Mouse (Mus musculus) heart, postnatal 0 days (tissue): ENCODE measurements around the gene Glrx2. TPM values are rescaled to one million over a fixed set of nuclear protein-coding genes. Genes with fewer than 3 reads are reported as not detected.
A peak's percentile ranks its signal among the peaks of the same experiment; 100 is the strongest.

Experiments used
- ATAC-seq: fragments of 200-750 bp; cut with Nextera tagmentation; 2 replicates; pipeline ENCODE4 v1.8.0; 2017; ENCODE audit warnings: low read depth, moderate number of reproducible peaks, moderate library complexity; ENCODE audit not compliant: insufficient read depth
- DNase-seq: peaks from one replicate; pipeline ENCODE4 v3.0.0-alpha.2; 2016; ENCODE audit warnings: low spot score
- H3K27ac ChIP-seq: fragments of 300-500 bp; sonication (generic); 2 replicates; pipeline ENCODE4 v1.5.1; 2014; ENCODE audit warnings: low read depth, mild to moderate bottlenecking
- H3K27me3 ChIP-seq: fragments of 300-500 bp; sonication (generic); 2 replicates; pipeline ENCODE4 v1.6.1; 2014; ENCODE audit warnings: low read length, mixed read lengths; ENCODE audit not compliant: control insufficient read depth, insufficient read depth
- H3K36me3 ChIP-seq: fragments of 300-500 bp; sonication (generic); replicated peaks from 2 replicates; pipeline ENCODE4 v1.6.1; 2014; ENCODE audit warnings: low read length, mixed read lengths; ENCODE audit not compliant: control insufficient read depth, insufficient read depth
- H3K4me1 ChIP-seq: fragments of 300-500 bp; sonication (generic); 2 replicates; pipeline ENCODE4 v1.6.1; 2014; ENCODE audit warnings: antibody characterized with exemption; ENCODE audit not compliant: control insufficient read depth, insufficient read depth
- H3K4me2 ChIP-seq: fragments of 300-500 bp; sonication (generic); 2 replicates; pipeline ENCODE4 v1.6.1; 2014; ENCODE audit warnings: low read depth, mild to moderate bottlenecking, low read length, moderate library complexity
- H3K4me3 ChIP-seq: fragments of 300-500 bp; sonication (generic); 2 replicates; pipeline ENCODE4 v1.5.1; 2014; ENCODE audit warnings: low read depth, low read length
- H3K9ac ChIP-seq: fragments of 300-500 bp; sonication (generic); replicated peaks from 2 replicates; pipeline ENCODE4 v1.6.1; 2014; ENCODE audit warnings: low read depth, low read length, mixed read lengths
- H3K9me3 ChIP-seq: fragments of 300-500 bp; sonication (generic); replicated peaks from 2 replicates; pipeline ENCODE4 v1.6.1; 2016; ENCODE audit warnings: low read length; ENCODE audit not compliant: control insufficient read depth
- CTCF ChIP-seq: IDR thresholded peaks from 2 replicates; pipeline ENCODE4 v1.5.1; 2016; ENCODE audit warnings: antibody characterized with exemption, control low read depth, low read depth
- EP300 ChIP-seq: IDR thresholded peaks from 2 replicates; pipeline ENCODE4 v1.6.1; 2016; ENCODE audit warnings: antibody characterized with exemption, low read depth
- WGBS: fragments of 180-500 bp; shearing (Covaris S2); extraction: QIAGEN DNeasy Blood & Tissue Kit; methylation state at CpG from one replicate; pipeline ENCODE4 v1.1.7; 2014; 5-methylcytosine and 5-hydroxymethylcytosine counted together
- polyA plus RNA-seq: library from polyadenylated mRNA; unstranded; fragments of >200 nt; fragmentation: Nextera tagmentation; extraction: Ambion mirVana; gene quantifications from 2 replicates; pipeline ENCODE4 v1.2.1, GENCODE M21; 2015
- total RNA-seq: library from RNA; depleted of rRNA; stranded (reverse); fragments of >200 nt; gene quantifications from 2 replicates; pipeline ENCODE4 v1.2.3, GENCODE M21; 2014; ENCODE audit warnings: low replicate concordance

Gene Glrx2
- total and polyA plus RNA-seq, 2 experiments from 2014 or later = 9.8 to 123 TPM

GRCm38 (mm10) chr1:143745871-143746270 lies 29.7 kb downstream of the Glrx2 start:
- WGBS = 86% methylated on average over 10 of the region's 10 CpGs
- H3K9ac ChIP-seq = no peak overlapping the region
- no peaks in the 10 kb centered on the region for H3K9me3 ChIP-seq
- H3K27ac ChIP-seq = no peak overlapping the region
- no peak for ATAC-seq
- no peak for DNase-seq
- no peak overlapping the region for H3K4me2 ChIP-seq
- TF ChIP-seq EP300 = no peak
- no peak for TF ChIP-seq CTCF
- H3K36me3 ChIP-seq = peaks cover 57% of the 10 kb centered on the region
- H3K4me1 ChIP-seq = no peaks in the 10 kb centered on the region
- no peak overlapping the region for H3K4me3 ChIP-seq
- no peaks in the 10 kb centered on the region for H3K27me3 ChIP-seq

GRCm38 (mm10) chr1:143762159-143762558 lies 46.0 kb downstream of the Glrx2 start:
- Histone ChIP-seq H3K4me3 (no peak overlapping the region), H3K27me3 (no peaks in the 10 kb centered on the region), H3K4me2 (no peak overlapping the region), H3K4me1 (no peaks in the 10 kb centered on the region), H3K9ac (no peak overlapping the region), H3K36me3 (peaks cover 67% of the 10 kb centered on the region), H3K9me3 (no peaks in the 10 kb centered on the region), H3K27ac (no peak overlapping the region)
- WGBS = 95% methylated on average over 8 of the region's 8 CpGs
- DNase-seq (no peak), ATAC-seq (no peak)
- TF ChIP-seq CTCF = no peak

GRCm38 (mm10) chr1:143764443-143764842 lies 48.3 kb downstream of the Glrx2 start:
- Histone ChIP-seq H3K4me3 (no peak overlapping the region), H3K4me1 (no peaks in the 10 kb centered on the region), H3K9ac (no peak overlapping the region), H3K36me3 (peaks cover 48% of the 10 kb centered on the region), H3K9me3 (no peaks in the 10 kb centered on the region), H3K4me2 (no peak overlapping the region), H3K27me3 (no peaks in the 10 kb centered on the region), H3K27ac (no peak overlapping the region)
- no peak for ATAC-seq
- DNase-seq = no peak
- WGBS = 57% methylated on average over 1 of the region's 1 CpGs
- no peak for TF ChIP-seq EP300
- TF ChIP-seq CTCF = peak; percentile 23; the same call in 1 of the 2 replicates

- H3K36me3 ChIP-seq = peaks cover 46% of the 10 kb centered on the region
- 67% methylated on average over 4 of the region's 4 CpGs for WGBS
- no peaks in the 10 kb centered on the region for H3K9me3 ChIP-seq
- TF ChIP-seq CTCF = no peak
- no peak for TF ChIP-seq EP300
- H3K4me3 ChIP-seq = no peak overlapping the region
- ATAC-seq (no peak), DNase-seq (no peak)
- no peak overlapping the region for H3K27ac ChIP-seq
- H3K9ac ChIP-seq = no peak overlapping the region
- no peak overlapping the region for H3K4me2 ChIP-seq
- H3K4me1 ChIP-seq = no peaks in the 10 kb centered on the region
- no peaks in the 10 kb centered on the region for H3K27me3 ChIP-seq
These were observed 49.7 kb downstream of the Glrx2 start for GRCm38 (mm10) chr1:143765801-143766200.

GRCm38 (mm10) chr1:143766238-143766637 lies 50.1 kb downstream of the Glrx2 start:
- H3K36me3 ChIP-seq = peaks cover 42% of the 10 kb centered on the region
- WGBS = 88% methylated on average over 6 of the region's 6 CpGs

GRCm38 (mm10) chr1:143770444-143771109 lies 54.4 kb downstream of the Glrx2 start:
- DNase-seq = no peak
- Histone ChIP-seq H3K4me1 (0 out of 2 replicates have a peak, but pooled peaks cover 7% of the 10 kb centered on the region), H3K27me3 (no peaks in the 10 kb centered on the region), H3K36me3 (peaks cover 30% of the 10 kb centered on the region), H3K27ac (no peak overlapping the region), H3K4me2 (no peak overlapping the region), H3K9ac (no peak overlapping the region), H3K4me3 (no peak overlapping the region), H3K9me3 (no peaks in the 10 kb centered on the region)
- TF ChIP-seq CTCF (no peak), EP300 (no peak)
- WGBS = 81% methylated on average over 20 of the region's 20 CpGs
- no peak for ATAC-seq

More at GRCm38 (mm10) chr1:143766238-143766637, 50.1 kb downstream of the Glrx2 start:
- no peaks in the 10 kb centered on the region for H3K27me3 ChIP-seq
- H3K4me2 ChIP-seq = no peak overlapping the region
- TF ChIP-seq EP300 (no peak), CTCF (no peak)
- H3K9ac ChIP-seq = no peak overlapping the region
- H3K9me3 ChIP-seq = no peaks in the 10 kb centered on the region
- H3K4me1 ChIP-seq = no peaks in the 10 kb centered on the region
- ATAC-seq (no peak), DNase-seq (no peak)
- no peak overlapping the region for H3K27ac ChIP-seq
- no peak overlapping the region for H3K4me3 ChIP-seq
